Mouse (Mus musculus) small intestine, adult 2 months (tissue): ENCODE measurements around the gene Nr2f6. TPM values are rescaled to one million over a fixed set of nuclear protein-coding genes. Genes with fewer than 3 reads are reported as not detected.

ENCODE experiments used
- H3K27ac ChIP-seq: fragments of 200-500 bp; 2 replicates; pipeline ENCODE4 v1.5.1; 2012; ENCODE audit warnings: low read depth, low read length, control low read depth, inconsistent platforms; ENCODE audit not compliant: insufficient read depth
- H3K27me3 ChIP-seq: fragments of 200-500 bp; 2 replicates; pipeline ENCODE4 v1.6.1; 2012; ENCODE audit warnings: mild to moderate bottlenecking, moderate library complexity, low read length, inconsistent platforms; ENCODE audit not compliant: control insufficient read depth, insufficient read depth
- H3K36me3 ChIP-seq: fragments of 200-500 bp; 2 replicates; pipeline ENCODE4 v1.6.1; 2012; ENCODE audit warnings: mild to moderate bottlenecking, low read length, control low read depth, inconsistent platforms; ENCODE audit not compliant: control insufficient read depth, insufficient read depth
- H3K4me1 ChIP-seq: fragments of 200-500 bp; 2 replicates; pipeline ENCODE4 v1.6.1; 2012; ENCODE audit warnings: low read length, inconsistent platforms, mixed read lengths; ENCODE audit not compliant: control insufficient read depth, insufficient read depth, insufficient read length
- H3K4me3 ChIP-seq: fragments of 200-500 bp; 2 replicates; pipeline ENCODE4 v1.5.1; 2012; ENCODE audit warnings: low read depth, mild to moderate bottlenecking, control low read depth, inconsistent platforms, low read length, moderate library complexity
- CTCF ChIP-seq: fragments of 200-500 bp; IDR thresholded peaks from 2 replicates; pipeline ENCODE4 v1.5.1; 2012; ENCODE audit warnings: low read depth, mild to moderate bottlenecking, control low read depth, inconsistent platforms, low read length, moderate library complexity, mixed read lengths; ENCODE audit not compliant: insufficient replicate concordance, insufficient read length; ENCODE audit errors: extremely low read depth
- POLR2A ChIP-seq: fragments of 200-500 bp; IDR thresholded peaks from 2 replicates; pipeline ENCODE4 v1.6.1; 2012; ENCODE audit warnings: low read depth, mild to moderate bottlenecking, control low read depth, inconsistent platforms, low read length, moderate library complexity
- WGBS: fragments of 180-500 bp; shearing (Covaris S2); methylation state at CpG from one replicate; pipeline ENCODE4 v1.1.7; 2018; 5-methylcytosine and 5-hydroxymethylcytosine counted together
- polyA plus RNA-seq: library from polyadenylated mRNA; depleted of rRNA; stranded (reverse); fragments of >200 nt; gene quantifications from 2 replicates; pipeline ENCODE4 v1.2.3, GENCODE M21; 2012; rRNA removed

The Nr2f6 gene
- 233 and 448 TPM in 2 replicates for polyA plus RNA-seq

DNA sequence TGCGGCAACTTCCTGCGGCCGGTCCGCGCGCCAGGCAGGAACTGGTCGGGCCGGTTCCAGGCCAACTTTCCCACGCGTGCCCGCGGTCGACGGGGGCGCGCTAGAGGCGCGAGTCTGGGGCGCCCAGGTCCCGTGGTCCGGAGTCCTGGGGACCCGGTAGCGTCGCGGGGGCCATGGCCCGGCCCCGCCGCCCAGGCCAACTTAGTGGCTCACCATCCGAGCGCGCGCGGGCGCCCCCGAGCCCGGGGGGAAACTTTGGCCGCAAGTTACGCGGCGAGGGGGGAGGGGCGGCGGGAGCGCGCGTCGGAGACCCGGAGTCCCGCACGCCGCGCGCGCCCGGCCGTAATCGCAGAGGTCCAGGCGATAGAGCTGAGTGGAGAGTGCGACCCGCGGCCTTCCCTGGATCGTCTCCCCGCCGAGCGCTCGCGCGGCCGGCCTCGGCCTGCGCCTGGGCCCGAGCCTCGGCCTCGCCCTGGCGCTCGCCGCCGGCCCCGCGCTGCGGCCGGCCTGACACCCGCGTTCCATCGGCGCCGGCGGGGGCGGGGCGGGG lies at the start of gene Nr2f6:
Nr2f6 (minus strand) TSS at position 540 of the 550 bp plus-strand sequence.
- Histone ChIP-seq H3K27me3 (no peaks in the 10 kb centered on the region), H3K27ac (peak within 1 kb of the TSS; percentile 95), H3K4me3 (peak within 1 kb of the TSS; percentile 97), H3K36me3 (peaks cover 7% of the 10 kb centered on the region), H3K4me1 (peaks cover 33% of the 10 kb centered on the region)
- under 1% methylated on average over 89 of the region's 89 CpGs for WGBS
- TF ChIP-seq CTCF (no peak), POLR2A (no peak; the same call in 1 of the 2 replicates)

DNA sequence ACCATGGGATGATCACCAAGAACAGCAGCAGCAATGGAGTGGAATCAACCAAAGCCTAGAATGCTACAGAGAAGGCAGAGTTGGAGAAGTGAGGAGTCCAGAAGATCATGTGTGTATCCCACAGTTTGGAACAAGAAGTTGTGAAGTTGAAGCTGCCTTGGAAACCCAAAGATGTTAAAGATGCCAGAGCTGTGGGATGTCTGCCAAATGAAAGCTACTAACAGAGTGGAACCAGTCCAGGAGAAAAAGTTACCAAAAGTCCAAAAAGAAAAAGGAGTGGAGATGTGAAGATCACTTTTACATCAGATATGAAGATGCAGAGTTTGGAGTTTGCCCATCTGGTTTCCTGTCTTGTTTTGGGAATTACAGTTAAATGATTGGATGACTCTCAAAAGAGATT lies 40.4 kb upstream of the Nr2f6 start:
- Histone ChIP-seq H3K27me3 (no peaks in the 10 kb centered on the region), H3K4me3 (no peak overlapping the region), H3K4me1 (no peaks in the 10 kb centered on the region), H3K36me3 (no peaks in the 10 kb centered on the region), H3K27ac (no peak overlapping the region)
- TF ChIP-seq CTCF (no peak), POLR2A (no peak)

DNA sequence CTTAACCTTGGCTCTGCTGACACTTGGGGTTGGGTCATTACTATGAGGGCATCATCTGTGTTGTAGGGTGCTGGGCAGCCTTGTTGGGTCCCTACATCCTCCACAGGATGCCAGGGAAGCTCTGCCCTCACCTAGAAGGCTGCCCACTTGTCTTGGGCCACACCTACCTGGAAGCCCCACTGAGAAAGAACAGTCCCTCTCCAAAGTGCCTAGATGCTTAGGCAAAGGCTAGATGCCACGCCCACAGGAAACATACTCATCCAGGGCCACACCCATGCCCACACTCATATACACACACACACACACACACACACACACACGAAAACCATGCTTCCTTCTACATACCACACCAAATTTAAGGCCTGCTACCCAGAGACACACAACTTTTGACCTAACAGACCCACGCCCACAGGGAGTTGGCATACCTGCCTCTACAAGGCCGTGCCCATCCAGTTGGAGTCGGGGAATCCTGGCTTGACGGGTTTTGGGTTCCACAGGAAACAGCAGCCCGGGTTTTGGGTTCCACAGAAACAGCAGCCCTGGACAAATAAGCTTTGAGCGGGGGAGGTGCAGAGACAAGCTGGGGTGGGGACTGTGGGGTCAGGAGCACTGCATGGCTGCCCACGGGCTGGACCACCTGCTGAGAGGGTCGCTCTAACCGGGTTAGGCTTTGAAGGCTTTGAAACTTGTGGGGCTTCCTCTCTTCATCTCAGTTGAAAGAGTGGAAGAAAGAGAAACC lies 29.9 kb upstream of the Nr2f6 start:
- 0 out of 2 replicates have a peak, but pooled peaks cover 2% of the 10 kb centered on the region for H3K36me3 ChIP-seq
- no peak overlapping the region for H3K4me3 ChIP-seq
- no peak for TF ChIP-seq CTCF
- no peak for TF ChIP-seq POLR2A
- H3K27me3 ChIP-seq = no peaks in the 10 kb centered on the region
- 35% methylated on average over 11 of the region's 11 CpGs for WGBS
- no peak overlapping the region for H3K27ac ChIP-seq
- H3K4me1 ChIP-seq = peaks cover 8% of the 10 kb centered on the region

DNA sequence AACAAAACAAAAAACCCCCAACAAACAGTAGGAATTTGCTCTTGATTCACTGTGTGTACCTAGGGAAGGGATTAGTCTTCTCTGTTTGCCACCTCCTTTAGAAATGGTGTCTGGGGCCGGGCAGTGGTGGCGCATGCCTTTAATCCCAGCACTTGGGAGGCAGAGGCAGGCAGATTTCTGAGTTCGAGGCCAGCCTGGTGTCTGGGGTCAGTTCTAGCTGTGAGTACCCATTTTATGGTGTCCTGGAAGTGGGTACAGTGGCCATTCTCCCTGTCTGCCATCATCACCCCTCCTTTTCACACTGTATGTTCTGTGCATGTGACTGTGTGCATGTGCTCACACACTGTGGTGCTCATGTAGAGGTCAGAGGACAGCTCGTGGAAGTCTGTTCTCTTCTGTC lies 26.5 kb upstream of the Nr2f6 start:
- H3K27ac ChIP-seq = no peak overlapping the region
- 90% methylated on average over 4 of the region's 4 CpGs for WGBS
- 0 out of 2 replicates have a peak, but pooled peaks cover 2% of the 10 kb centered on the region for H3K36me3 ChIP-seq
- TF ChIP-seq POLR2A (no peak), CTCF (no peak)
- H3K4me3 ChIP-seq = no peak overlapping the region
- H3K4me1 ChIP-seq = peaks cover 32% of the 10 kb centered on the region
- H3K27me3 ChIP-seq = no peaks in the 10 kb centered on the region

DNA sequence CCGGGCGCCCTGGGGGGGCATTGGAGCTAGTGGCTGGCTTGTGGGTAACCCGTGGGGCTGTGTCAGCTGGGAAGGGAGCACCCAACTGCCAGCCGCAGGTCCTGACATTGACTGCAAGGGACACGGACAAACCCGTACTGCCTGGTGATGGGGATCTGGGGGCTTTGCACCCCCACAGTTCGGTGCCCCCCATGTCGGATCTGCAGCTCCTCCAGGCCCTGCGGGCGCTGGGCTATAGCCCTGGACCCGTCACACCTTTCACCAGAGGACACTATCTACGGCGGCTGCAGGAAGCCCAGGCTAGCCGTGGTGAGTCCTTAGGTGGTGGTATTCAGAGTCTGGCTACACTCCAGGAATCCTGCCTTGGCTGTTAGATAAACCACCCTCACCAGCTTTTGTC lies 25.7 kb upstream of the Nr2f6 start:
- WGBS = 92% methylated on average over 14 of the region's 14 CpGs
- Histone ChIP-seq H3K36me3 (0 out of 2 replicates have a peak, but pooled peaks cover 2% of the 10 kb centered on the region), H3K27me3 (no peaks in the 10 kb centered on the region), H3K4me3 (no peak overlapping the region), H3K27ac (no peak overlapping the region), H3K4me1 (peaks cover 40% of the 10 kb centered on the region)
- TF ChIP-seq CTCF = no peak
- TF ChIP-seq POLR2A = no peak

DNA sequence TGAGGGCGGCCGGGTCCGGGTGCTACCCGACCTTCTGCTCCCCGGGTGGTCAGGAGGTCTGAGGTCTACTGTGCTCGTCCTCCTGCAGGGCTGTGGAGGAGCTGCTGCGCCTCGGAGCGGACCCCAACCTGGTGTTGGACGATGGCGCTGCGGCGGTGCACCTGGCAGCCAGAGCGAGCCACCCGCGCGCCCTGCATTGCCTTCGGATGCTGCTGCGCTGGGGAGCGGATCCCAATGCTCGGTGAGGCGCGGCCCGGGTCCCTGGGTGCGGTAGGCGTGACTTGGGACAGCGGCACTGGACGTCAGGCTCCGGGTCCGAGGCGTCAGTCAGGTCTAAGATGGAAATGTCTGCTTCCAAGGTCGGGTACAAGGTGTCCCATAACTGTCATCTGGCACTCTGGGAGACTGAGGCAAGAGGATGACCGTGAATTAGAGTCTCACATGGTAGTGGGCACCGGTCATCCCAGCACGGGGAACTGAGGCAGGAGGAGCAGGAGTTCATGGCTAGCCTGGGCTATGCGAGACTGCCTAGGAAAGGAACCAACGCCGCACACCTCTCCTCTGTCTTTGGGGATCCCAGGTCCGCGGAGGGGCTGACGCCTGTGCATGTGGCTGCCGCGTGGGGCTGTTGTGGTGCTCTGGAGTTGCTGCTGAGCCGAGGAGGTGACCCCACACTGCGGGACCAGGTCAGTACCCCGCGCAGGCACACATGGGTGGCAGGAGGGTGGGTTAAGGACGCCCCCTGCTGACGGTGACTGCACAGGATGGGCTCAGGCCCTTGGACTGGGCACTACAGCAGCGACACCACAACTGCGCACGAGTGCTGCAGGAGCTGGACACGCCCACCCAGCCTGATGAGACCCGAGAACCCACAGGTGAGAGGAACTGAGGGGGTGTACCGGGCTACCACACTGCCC lies 24.6 kb upstream of the Nr2f6 start:
- no peak for TF ChIP-seq POLR2A
- TF ChIP-seq CTCF = peak; percentile 68
- peaks cover 37% of the 10 kb centered on the region for H3K4me1 ChIP-seq
- no peak overlapping the region for H3K27ac ChIP-seq
- WGBS = under 1% methylated on average over 55 of the region's 55 CpGs
- H3K36me3 ChIP-seq = 0 out of 2 replicates have a peak, but pooled peaks cover 2% of the 10 kb centered on the region
- H3K4me3 ChIP-seq = peak overlapping the region; percentile 68
- H3K27me3 ChIP-seq = no peaks in the 10 kb centered on the region

DNA sequence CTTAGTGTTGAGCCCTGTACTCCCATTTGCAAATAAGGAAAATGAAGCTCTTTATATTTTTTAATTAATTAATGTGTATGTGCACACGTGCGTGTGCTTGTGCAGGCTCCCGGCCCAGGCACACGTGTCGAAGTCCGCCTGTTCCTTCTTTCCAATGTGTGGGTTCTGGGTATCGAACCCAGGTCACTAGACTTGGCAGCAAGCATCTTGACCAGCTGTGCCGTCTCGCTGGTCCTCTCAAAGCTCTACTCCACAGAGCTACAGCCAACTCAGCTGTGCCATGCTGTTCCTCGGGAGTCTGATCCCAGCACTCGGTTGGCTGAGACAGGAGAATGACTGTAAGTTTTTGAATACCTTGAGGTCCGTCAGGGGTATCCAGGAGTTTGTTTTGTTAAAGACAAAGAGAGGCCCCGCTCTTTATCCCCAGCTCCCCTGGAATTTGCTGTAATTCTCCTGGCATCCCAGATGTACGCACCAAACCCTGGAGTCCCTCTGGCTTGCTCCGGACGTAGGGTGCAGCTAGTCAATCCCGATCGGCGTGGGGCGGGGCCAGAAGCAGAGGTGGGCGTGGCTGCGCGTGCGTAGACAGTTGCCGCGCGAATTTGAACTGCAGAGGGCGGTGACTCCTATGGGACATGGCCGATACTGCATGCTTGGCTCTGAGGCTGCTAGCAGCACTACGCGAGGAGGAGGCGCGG lies 23.8 kb upstream of the Nr2f6 start, which contains the start of gene Ankle1:
Ankle1 (plus strand) TSS at position 610 of the 698 bp plus-strand sequence.
- no peaks in the 10 kb centered on the region for H3K27me3 ChIP-seq
- no peak within 1 kb of the TSS for H3K27ac ChIP-seq
- H3K4me3 ChIP-seq = peak within 1 kb of the TSS; percentile 68
- WGBS = 9% methylated on average over 33 of the region's 33 CpGs
- H3K36me3 ChIP-seq = 0 out of 2 replicates have a peak, but pooled peaks cover 2% of the 10 kb centered on the region
- H3K4me1 ChIP-seq = peaks cover 36% of the 10 kb centered on the region
- TF ChIP-seq POLR2A (peak; percentile 70; the same call in 1 of the 2 replicates), CTCF (peak; percentile 46; the same call in 1 of the 2 replicates)
